ENCODE assay signal across 28 mouse cellular contexts in genomic region chr6:63515957-63516356, GRCm38 (mm10).
"Had no signal": no experiment of that assay in that cellular context is flagged by ENCODE, and none has a peak within 500 bp of the region (broad histone marks: within the 10 kb centered on the region; RNA-seq: fewer than 3 reads in every experiment).

No protein-coding gene starts in this region.

- ATAC-seq: forebrain, embryonic 13.5 days; forebrain, embryonic 14.5 days; forebrain, embryonic 15.5 days; forebrain, embryonic 16.5 days; forebrain, postnatal 0 days had no signal

- H3K27ac ChIP-seq: embryonic facial prominence, embryonic 10.5 days; embryonic facial prominence, embryonic 12.5 days; embryonic facial prominence, embryonic 13.5 days; embryonic facial prominence, embryonic 15.5 days; forebrain, embryonic 10.5 days; forebrain, embryonic 12.5 days; forebrain, embryonic 13.5 days; forebrain, embryonic 15.5 days; gastrocnemius, adult 2 months had no signal

- DNase-seq: cerebellum, adult 2 months; cerebellum, adult 8-10 months; cerebellum, adult 9-10 months; cerebellum, adult 9-11 months; cerebellum, postnatal 10 days; cerebellum, postnatal 14 days; cerebellum, postnatal 25 days; cerebellum, postnatal 36 days; embryo, embryonic 11 days; forebrain, postnatal 0 days; gastrocnemius, adult 2 months; gastrocnemius, postnatal 10 days; gastrocnemius, postnatal 14 days; gastrocnemius, postnatal 25 days; gastrocnemius, postnatal 36 days; heart, adult 11 months; heart, adult 18-20 months had no signal

- H3K4me3 ChIP-seq: embryonic facial prominence, embryonic 10.5 days; embryonic facial prominence, embryonic 12.5 days; embryonic facial prominence, embryonic 13.5 days; embryonic facial prominence, embryonic 15.5 days; erythroblast, embryonic 14.5 days; forebrain, embryonic 10.5 days; forebrain, embryonic 12.5 days; forebrain, embryonic 13.5 days; forebrain, embryonic 15.5 days; gastrocnemius, adult 2 months had no signal

- H3K4me1 ChIP-seq: embryonic facial prominence, embryonic 10.5 days; embryonic facial prominence, embryonic 12.5 days; embryonic facial prominence, embryonic 13.5 days; embryonic facial prominence, embryonic 15.5 days; forebrain, embryonic 10.5 days; forebrain, embryonic 12.5 days; forebrain, embryonic 13.5 days; forebrain, embryonic 15.5 days had no signal

- H3K27me3 ChIP-seq: embryonic facial prominence, embryonic 12.5 days; embryonic facial prominence, embryonic 13.5 days; embryonic facial prominence, embryonic 15.5 days; forebrain, embryonic 12.5 days; forebrain, embryonic 13.5 days; forebrain, embryonic 15.5 days had no signal

- H3K36me3 ChIP-seq: embryonic facial prominence, embryonic 10.5 days; embryonic facial prominence, embryonic 12.5 days; embryonic facial prominence, embryonic 13.5 days; embryonic facial prominence, embryonic 15.5 days; forebrain, embryonic 10.5 days; forebrain, embryonic 12.5 days; forebrain, embryonic 15.5 days had no signal

- H3K9ac ChIP-seq: embryonic facial prominence, embryonic 12.5 days; embryonic facial prominence, embryonic 13.5 days; embryonic facial prominence, embryonic 15.5 days; forebrain, embryonic 12.5 days; forebrain, embryonic 13.5 days; forebrain, embryonic 15.5 days; forebrain, postnatal 0 days had no signal

- H3K9me3 ChIP-seq: embryonic facial prominence, embryonic 10.5 days; embryonic facial prominence, embryonic 12.5 days; embryonic facial prominence, embryonic 13.5 days; embryonic facial prominence, embryonic 15.5 days; forebrain, embryonic 10.5 days; forebrain, embryonic 12.5 days; forebrain, embryonic 13.5 days; forebrain, embryonic 15.5 days had no signal

- H3K4me2 ChIP-seq: embryonic facial prominence, embryonic 12.5 days; embryonic facial prominence, embryonic 13.5 days; embryonic facial prominence, embryonic 15.5 days; forebrain, embryonic 12.5 days; forebrain, embryonic 13.5 days; forebrain, embryonic 15.5 days had no signal
